Mouse (Mus musculus) liver, adult 2 months (tissue): Measurements from ENCODE around the gene Cygb. TPM values are rescaled to one million over a fixed set of nuclear protein-coding genes. Genes with fewer than 3 reads are reported as not detected.
A peak's percentile ranks its signal among the peaks of the same experiment; 100 is the strongest.
"Not testable (repeated sequence)": the region's sequence is repeated elsewhere in the genome, so short reads cannot be mapped to it uniquely, and the experiment has no call there.

Experiments
- DNase-seq: peaks from one replicate; pipeline ENCODE4 v3.0.0-alpha.2; 2011; ENCODE audit warnings: low read depth, low spot score; ENCODE audit errors: extremely low read depth
- H3K27ac ChIP-seq: fragments of 200-500 bp; replicated peaks from 2 replicates; pipeline ENCODE4 v1.5.1; 2012; ENCODE audit warnings: low read depth, mild to moderate bottlenecking, control low read depth, inconsistent platforms, low read length; ENCODE audit not compliant: insufficient read depth
- H3K27me3 ChIP-seq: fragments of 200-500 bp; 2 replicates; pipeline ENCODE4 v1.6.1; 2012; ENCODE audit warnings: mild to moderate bottlenecking, moderate library complexity, low read length, inconsistent platforms; ENCODE audit not compliant: control insufficient read depth, insufficient read depth
- H3K36me3 ChIP-seq: fragments of 200-500 bp; 2 replicates; pipeline ENCODE4 v1.6.1; 2012; ENCODE audit warnings: low read length, inconsistent platforms; ENCODE audit not compliant: control insufficient read depth, insufficient read depth
- H3K4me1 ChIP-seq: fragments of 200-500 bp; 2 replicates; pipeline ENCODE4 v1.6.1; 2011; ENCODE audit warnings: low read length; ENCODE audit not compliant: control insufficient read depth, insufficient read depth
- H3K4me3 ChIP-seq: fragments of 200-500 bp; 2 replicates; pipeline ENCODE4 v1.5.1; 2011; ENCODE audit warnings: low read depth, mild to moderate bottlenecking, control low read depth, low read length, moderate library complexity; ENCODE audit not compliant: insufficient read depth
- H3K79me2 ChIP-seq: fragments of 200-500 bp; 2 replicates; pipeline ENCODE4 v1.6.1; 2012; ENCODE audit warnings: inconsistent platforms, mild to moderate bottlenecking, low read length, moderate library complexity; ENCODE audit not compliant: control insufficient read depth, insufficient read depth
- H3K9ac ChIP-seq: fragments of 200-500 bp; 2 replicates; pipeline ENCODE4 v1.6.1; 2012; ENCODE audit warnings: low read depth, mild to moderate bottlenecking, control low read depth, inconsistent platforms, low read length
- CTCF ChIP-seq: fragments of 200-500 bp; IDR thresholded peaks from 2 replicates; pipeline ENCODE4 v1.5.1; 2011; ENCODE audit warnings: low read depth, low read length, control low read depth
- POLR2A ChIP-seq: fragments of 200-500 bp; IDR thresholded peaks from 2 replicates; pipeline ENCODE4 v1.6.1; 2011; ENCODE audit warnings: low read length, control low read depth; ENCODE audit not compliant: insufficient read depth; ENCODE audit errors: extremely low read depth
- WGBS: fragments of 180-500 bp; shearing (Covaris S2); methylation state at CpG from one replicate; pipeline ENCODE4 v1.1.7; 2018; 5-methylcytosine and 5-hydroxymethylcytosine counted together
- polyA plus RNA-seq: library from polyadenylated mRNA; depleted of rRNA; stranded (reverse); fragments of >200 nt; gene quantifications from 2 replicates; pipeline ENCODE4 v1.2.3, GENCODE M21; 2012
- total RNA-seq: library from RNA; depleted of rRNA; stranded (reverse); fragments of >200 nt; gene quantifications from 2 replicates; pipeline ENCODE4 v1.2.3, GENCODE M21; 2014

The Cygb gene
- total and polyA plus RNA-seq, 2 experiments, result 2.6 to 5.6 TPM

GRCm38 (mm10) chr11:116677711-116678441, 23.8 kb upstream of the Cygb start:
- H3K4me1 ChIP-seq, result peaks cover 14% of the 10 kb centered on the region
- peaks cover 40% of the 10 kb centered on the region for H3K36me3 ChIP-seq
- TF ChIP-seq CTCF, result no peak
- no peak for TF ChIP-seq POLR2A
- no peaks in the 10 kb centered on the region for H3K27me3 ChIP-seq
- no peak overlapping the region for H3K4me3 ChIP-seq
- H3K79me2 ChIP-seq, result no peaks in the 10 kb centered on the region
- 81% methylated on average over 8 of the region's 8 CpGs for WGBS
- no peak overlapping the region for H3K9ac ChIP-seq
- DNase-seq, result no peak
- no peak overlapping the region for H3K27ac ChIP-seq

DNA sequence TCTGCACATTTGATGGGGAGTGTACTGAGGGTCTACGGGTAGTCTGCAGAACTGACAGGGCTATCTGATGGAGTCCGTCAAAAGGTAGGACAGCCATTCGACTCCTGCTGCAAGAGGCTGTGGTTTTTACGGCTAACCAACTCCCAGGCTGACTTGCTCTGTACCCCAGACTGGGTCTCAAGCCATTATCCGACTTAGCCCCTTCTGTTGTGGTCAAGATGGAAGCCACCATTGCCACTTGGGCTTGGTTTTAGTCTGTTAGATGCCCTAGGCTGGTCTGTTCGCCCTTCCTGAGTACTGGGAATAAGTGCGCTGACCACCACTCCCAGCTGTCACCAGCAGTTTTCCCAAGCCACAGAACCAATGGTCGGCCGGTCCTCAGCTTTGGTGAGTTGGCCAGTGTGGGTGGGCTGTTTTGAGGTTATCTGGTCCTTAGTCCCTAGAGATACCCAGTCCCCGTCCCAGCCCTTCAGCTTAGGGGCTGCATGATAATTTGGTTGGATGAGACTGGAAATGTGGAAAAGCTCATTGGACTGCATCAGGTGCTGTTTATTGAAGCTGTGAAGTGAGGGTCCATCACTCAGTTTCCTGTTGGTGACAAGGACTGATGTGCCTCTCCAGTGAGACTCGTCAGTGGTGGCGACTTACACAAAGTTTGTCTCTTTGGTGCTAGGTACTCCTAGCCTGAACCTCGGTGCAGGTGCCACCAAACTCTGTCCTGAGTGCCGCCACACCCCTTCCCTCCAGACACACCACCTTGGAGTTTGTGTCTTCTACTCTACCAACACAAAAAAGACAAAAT, 22.3 kb upstream of the Cygb start:
- WGBS, result 91% methylated on average over 14 of the region's 14 CpGs
- H3K27ac ChIP-seq, result no peak overlapping the region
- no peak for DNase-seq
- no peak overlapping the region for H3K4me3 ChIP-seq
- peaks cover 4% of the 10 kb centered on the region; the same call in 1 of the 2 replicates for H3K79me2 ChIP-seq
- H3K36me3 ChIP-seq, result peaks cover 41% of the 10 kb centered on the region
- H3K27me3 ChIP-seq, result no peaks in the 10 kb centered on the region
- TF ChIP-seq POLR2A, result no peak
- no peak for TF ChIP-seq CTCF
- peaks cover 6% of the 10 kb centered on the region for H3K4me1 ChIP-seq
- H3K9ac ChIP-seq, result no peak overlapping the region

DNA sequence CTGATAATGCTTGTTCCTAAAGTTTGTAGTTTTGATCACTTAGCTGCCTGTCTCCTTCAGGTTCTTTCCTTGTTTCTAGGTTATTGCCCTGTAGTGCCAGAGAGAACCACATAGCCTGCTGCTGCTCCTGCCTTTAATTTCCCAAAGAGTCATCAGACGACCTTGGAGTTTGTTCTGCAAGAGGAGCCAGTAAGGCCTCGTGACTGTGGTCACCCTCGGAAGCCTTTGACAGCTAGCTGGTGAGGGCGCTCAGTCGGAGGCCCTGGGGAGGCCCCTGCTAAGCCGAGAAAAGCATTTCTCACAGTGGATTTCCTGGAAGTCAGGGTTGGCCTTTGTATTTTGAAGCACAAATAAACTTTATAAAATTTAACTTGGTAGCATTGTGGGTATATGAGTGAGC, 21.3 kb upstream of the Cygb start:
- H3K27ac ChIP-seq, H3K79me2 ChIP-seq, DNase-seq, H3K27me3 ChIP-seq, H3K4me3 ChIP-seq, H3K4me1 ChIP-seq, H3K9ac ChIP-seq: not testable (repeated sequence)
- peaks cover 41% of the 10 kb centered on the region for H3K36me3 ChIP-seq
- WGBS, result 54% methylated on average over 6 of the region's 6 CpGs

DNA sequence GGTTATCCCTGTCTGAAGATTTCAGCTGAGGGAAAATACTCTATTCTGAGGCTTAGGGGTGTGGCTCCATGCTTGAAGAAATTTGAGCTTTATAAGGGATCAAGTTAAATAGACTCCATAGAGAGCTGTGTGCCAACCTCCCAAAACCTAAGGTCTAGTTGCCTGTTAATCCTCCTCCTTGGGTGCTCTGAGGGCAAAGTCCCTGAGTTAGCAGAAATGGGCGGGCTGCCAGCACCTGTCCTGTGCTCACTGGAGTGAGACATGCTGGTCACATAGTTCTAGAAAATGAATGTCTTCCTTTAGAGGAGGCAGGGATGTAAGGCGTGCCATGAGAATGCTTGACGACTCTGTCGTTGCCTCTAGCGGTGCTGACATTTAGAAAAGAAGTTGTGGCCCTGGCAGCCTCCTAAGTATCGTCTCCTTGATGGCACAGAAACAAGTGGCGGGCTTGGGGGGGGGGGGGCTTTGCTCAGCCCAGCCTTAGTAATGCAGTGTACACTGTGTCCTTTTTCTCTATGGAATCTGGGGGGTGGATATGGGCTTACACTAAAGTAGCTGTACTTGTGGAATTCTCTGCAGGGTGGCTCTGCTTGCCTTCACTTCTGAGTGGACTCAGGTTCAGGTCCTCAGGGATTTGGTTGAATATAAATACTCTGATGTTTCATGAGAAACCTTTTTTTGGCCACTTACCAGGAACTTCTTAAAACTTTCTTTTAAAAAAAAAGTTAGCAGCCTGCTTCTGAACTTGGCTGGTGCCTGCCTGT, 20.7 kb upstream of the Cygb start:
- peaks cover 4% of the 10 kb centered on the region; the same call in 1 of the 2 replicates for H3K79me2 ChIP-seq
- DNase-seq, result peak; percentile 58
- H3K27ac ChIP-seq, result no peak overlapping the region
- H3K4me3 ChIP-seq, result no peak overlapping the region
- H3K36me3 ChIP-seq, result peaks cover 41% of the 10 kb centered on the region
- H3K27me3 ChIP-seq, result no peaks in the 10 kb centered on the region
- TF ChIP-seq POLR2A (no peak), CTCF (no peak)
- WGBS, result 91% methylated on average over 7 of the region's 7 CpGs
- H3K9ac ChIP-seq, result no peak overlapping the region
- peaks cover 4% of the 10 kb centered on the region for H3K4me1 ChIP-seq

DNA sequence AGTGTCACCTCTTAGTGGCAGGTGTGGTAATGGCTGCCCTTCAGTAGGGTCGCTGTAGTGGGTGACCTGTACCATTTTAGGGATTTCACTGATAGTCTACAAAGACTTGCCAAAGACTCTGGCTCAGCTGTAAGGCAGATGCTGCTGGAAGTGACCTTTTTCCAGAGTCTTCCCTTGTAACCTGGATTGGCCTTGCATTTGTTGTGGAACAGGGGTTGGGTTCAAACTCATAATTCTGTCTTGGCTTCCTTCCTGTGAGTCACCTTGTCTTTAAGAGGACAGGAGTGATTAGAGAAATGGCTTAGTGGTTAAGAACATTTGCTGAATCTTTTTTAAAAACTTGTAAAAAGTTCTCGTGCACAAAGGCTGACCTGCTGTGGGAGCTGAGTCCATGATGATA, 19.3 kb upstream of the Cygb start:
- H3K4me1 ChIP-seq, result peaks cover 4% of the 10 kb centered on the region
- 77% methylated on average over 2 of the region's 2 CpGs for WGBS
- H3K27me3 ChIP-seq, result no peaks in the 10 kb centered on the region
- no peak for DNase-seq
- no peak overlapping the region for H3K27ac ChIP-seq
- H3K79me2 ChIP-seq, result peaks cover 4% of the 10 kb centered on the region; the same call in 1 of the 2 replicates
- TF ChIP-seq POLR2A (no peak), CTCF (no peak)
- no peak overlapping the region for H3K4me3 ChIP-seq
- peaks cover 41% of the 10 kb centered on the region for H3K36me3 ChIP-seq
- H3K9ac ChIP-seq, result no peak overlapping the region
